Mouse (Mus musculus) stomach, postnatal 0 days (tissue): ENCODE data around the gene Pgm2l1.

Experiments
- CTCF ChIP-seq: IDR thresholded peaks from 2 replicates; pipeline ENCODE4 v1.5.1; 2016; ENCODE audit warnings: antibody characterized with exemption, low read depth, mild to moderate bottlenecking, moderate library complexity
- EP300 ChIP-seq: optimal IDR thresholded peaks from 2 replicates; pipeline ENCODE3; 2016; ENCODE audit warnings: antibody characterized with exemption

- TF ChIP-seq EP300 (no peak), CTCF (no peak)
Measured at GRCm38 (mm10) chr7:100296699-100297098, 69.5 kb downstream of the Pgm2l1 start.
